Mouse (Mus musculus) adrenal gland, postnatal 0 days (tissue): ENCODE results near the gene Myf5. TPM values are rescaled to one million over a fixed set of nuclear protein-coding genes. Genes with fewer than 3 reads are reported as not detected.

Experiments
- microRNA-seq: library from miRNA; unstranded; fragments of <30 nt; microRNA quantifications from one replicate; pipeline ENCODE4, GENCODE M21; 2016; ENCODE audit warnings: borderline replicate concordance; ENCODE audit not compliant: insufficient number of aligned reads
- polyA plus RNA-seq: library from polyadenylated mRNA; unstranded; fragments of >200 nt; fragmentation: Nextera tagmentation; extraction: Ambion mirVana; gene quantifications from 2 replicates; pipeline ENCODE4 v1.2.1, GENCODE M21; 2015

Gene Myf5
- polyA plus RNA-seq: 0.06 TPM in 1 of 2 replicates, not detected in the other

GRCm38 (mm10) chr10:107485870-107486269, at the start of gene Myf5:
Gene Myf5, minus strand, starts transcription at chr10:107486134.

GRCm38 (mm10) chr10:107494568-107494967, 8.6 kb upstream of the Myf5 start, which contains the start of gene Myf6:
Gene Myf6, minus strand, starts transcription at chr10:107494737.

Small RNA genes lying within 50 kb of the gene (microRNA-seq; reads per million reads assigned to microRNA genes)
- not detected for gene Gm44403

Other genes with a start within 250 kb of the Myf5 start
- gene Lin7a, start 214.4 kb downstream of the Myf5 start, polyA plus RNA-seq: 2.3 and 3.5 TPM in 2 replicates
- gene Myf6, start 8.6 kb upstream of the Myf5 start, polyA plus RNA-seq: 0.36 and 0.48 TPM in 2 replicates
- gene Ptprq, start 233.9 kb upstream of the Myf5 start, polyA plus RNA-seq: 0.12 and 0.33 TPM in 2 replicates